Mouse (Mus musculus) urinary bladder, postnatal 14 days (tissue): Measurements from ENCODE around the gene Macrod1.

Source experiments
- DNase-seq: peaks from one replicate; pipeline ENCODE4 v3.0.0; 2021; ENCODE audit warnings: low spot score

Gene Macrod1

DNA sequence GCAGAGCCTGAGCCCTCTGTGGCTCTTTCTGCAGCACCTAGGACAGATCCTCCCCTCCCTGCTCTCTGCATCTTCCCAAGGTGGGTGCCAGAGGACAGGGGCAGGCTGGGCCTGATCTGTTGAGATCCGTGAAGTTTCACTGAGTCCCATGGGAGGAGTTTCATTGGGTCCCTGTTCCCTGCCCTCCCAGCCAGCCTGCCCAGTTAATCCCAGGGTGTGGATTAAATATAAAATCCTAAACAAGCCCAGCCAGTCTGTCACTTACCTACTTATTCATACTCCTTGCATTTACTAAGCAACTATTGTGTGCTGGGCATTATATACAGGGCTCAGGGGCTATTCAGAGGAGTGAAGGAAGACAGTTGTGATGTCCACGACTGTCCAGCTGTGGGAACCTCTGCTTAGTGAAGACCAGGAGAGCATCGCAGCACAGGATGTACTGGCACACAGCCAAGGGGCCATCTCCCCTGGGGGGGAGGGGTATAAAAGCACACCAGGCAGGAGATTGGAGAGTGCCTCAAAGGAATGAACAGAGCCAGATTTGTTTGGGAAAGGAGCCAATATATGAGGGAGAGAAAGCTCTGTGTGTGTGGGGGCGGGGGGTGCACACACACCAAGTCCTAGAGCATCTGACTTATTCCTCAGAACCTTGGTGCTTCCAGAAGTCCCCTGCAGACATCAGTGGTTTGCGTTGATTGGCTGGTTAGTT, 85.8 kb downstream of the Macrod1 start:
- DNase-seq, result no peak

- DNase-seq, result peak; percentile 75
Observed at GRCm38 (mm10) chr19:7143854-7144253, 87.2 kb downstream of the Macrod1 start.

DNA sequence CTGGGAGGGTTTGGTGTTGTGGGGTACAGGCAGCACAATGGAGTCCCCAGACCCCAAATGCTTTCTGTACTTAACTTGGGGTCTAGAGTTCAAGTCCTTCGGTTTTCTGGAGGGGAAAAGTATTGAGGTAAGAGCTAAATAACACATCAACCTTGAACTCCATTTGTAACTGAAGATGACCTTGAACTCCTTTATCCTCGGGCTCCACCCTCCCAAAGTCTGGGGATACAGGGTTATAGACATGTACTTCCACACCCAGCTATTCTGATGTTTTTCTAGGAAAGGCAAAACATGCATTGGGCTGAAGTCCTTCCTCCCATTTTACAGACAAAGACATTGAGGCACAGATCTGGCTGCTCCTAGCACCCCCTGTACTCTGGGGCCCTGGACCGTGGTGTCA, 87.8 kb downstream of the Macrod1 start:
- DNase-seq, result no peak

- DNase-seq, result no peak
Observed at GRCm38 (mm10) chr19:7146376-7146775, 89.8 kb downstream of the Macrod1 start.

DNA sequence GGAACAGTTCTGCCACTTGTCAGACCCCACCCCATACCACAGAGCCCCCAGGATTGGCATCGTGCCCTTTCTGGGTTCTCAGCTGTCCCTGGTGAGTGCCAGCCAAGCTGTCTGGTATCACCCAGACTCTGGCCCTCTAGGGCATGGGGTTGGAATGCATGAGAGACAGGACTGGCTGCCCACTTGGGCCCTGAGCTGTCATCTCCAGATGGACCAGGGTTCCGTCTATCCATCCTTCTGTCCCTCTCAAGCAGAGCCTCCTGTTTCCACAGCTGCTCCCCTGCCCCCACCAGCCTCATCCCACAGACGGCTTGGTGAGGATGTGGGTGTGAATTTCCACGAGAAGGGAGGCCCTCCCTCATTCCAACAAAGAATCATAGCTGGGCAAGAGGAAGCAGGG, 91.5 kb downstream of the Macrod1 start:
- DNase-seq, result no peak

DNA sequence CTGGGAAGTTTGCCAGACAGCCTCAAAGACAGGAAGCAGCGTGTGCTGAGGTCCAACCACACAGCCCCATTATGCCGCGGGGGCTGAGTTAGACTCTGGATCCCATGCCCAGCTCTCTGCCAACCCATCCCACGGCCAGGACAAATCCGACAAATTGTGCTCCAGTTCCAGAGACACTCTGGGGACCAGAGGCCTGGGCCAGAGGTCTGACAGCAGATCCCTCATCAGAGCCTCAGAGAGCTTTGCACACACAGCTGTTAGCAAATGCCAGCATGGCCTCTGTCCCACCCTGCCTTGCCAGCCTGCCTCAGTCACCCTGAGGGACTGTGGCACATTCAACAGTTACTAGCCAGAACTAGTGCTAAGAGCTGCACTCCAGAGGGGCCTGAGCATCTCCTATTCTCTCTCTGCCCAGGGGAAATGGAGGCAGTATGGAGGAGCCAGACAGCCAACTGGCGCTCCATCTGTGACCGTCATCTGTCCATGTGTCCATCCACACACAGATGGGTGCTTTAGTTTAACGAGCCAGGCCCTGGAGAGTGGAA, 92.0 kb downstream of the Macrod1 start:
- no peak for DNase-seq

- DNase-seq, result no peak
Observed at GRCm38 (mm10) chr19:7149158-7149685, 92.6 kb downstream of the Macrod1 start.

DNA sequence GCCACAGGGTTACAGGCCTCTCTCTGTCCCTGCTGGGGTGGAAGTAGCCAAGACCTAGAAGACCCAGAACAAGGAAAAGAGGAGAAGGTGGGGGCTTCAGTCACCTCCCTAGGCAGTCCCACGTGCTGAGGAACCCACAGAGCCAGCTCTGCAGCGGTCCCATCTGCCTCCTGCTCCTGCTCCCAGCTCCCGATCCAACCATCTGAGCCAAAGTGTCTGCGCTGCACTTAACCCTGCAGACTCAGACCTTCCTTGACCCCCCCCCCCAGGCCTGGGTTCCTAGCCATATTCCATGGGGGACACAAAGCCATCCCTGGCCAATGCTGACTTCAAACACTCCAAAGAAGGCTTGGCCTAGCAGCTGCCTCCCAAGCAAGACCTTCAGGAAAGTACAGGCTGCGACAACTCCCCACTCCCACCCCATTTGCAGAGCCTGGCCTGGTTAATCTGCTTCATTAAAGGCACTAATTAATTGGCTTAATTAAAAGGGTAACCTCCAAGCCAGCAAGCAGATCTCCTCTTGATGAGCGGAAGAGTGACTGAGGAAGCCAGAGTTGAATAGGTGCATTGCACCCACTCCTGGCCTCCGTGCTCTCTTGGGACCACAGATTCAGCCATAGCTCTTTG, 94.8 kb downstream of the Macrod1 start:
- DNase-seq, result no peak

GRCm38 (mm10) chr19:7151927-7152653, 95.5 kb downstream of the Macrod1 start:
- DNase-seq, result no peak

GRCm38 (mm10) chr19:7153232-7153631, 96.6 kb downstream of the Macrod1 start:
- no peak for DNase-seq

- DNase-seq, result no peak
Observed at GRCm38 (mm10) chr19:7155196-7155595, 98.6 kb downstream of the Macrod1 start.

DNA sequence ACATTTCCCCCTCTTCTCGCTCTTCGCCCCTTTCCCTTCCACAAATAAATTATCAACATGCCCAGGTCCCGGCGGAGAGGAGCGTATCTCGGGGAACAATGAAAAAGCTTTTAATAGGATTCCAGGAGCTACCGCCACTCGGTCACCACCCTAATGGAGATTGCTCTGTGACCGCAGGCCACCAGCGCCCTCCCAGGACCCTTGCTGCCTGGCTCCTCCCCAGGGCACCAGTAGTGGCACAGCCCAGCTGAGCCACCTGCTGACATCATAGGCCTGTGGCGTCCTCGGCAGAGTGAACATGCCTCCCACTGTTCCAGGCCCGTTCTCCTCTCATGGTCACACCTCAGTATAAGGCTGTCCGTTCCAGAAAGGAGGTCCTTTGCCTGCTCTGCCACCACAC, 101.1 kb downstream of the Macrod1 start:
- no peak for DNase-seq

DNA sequence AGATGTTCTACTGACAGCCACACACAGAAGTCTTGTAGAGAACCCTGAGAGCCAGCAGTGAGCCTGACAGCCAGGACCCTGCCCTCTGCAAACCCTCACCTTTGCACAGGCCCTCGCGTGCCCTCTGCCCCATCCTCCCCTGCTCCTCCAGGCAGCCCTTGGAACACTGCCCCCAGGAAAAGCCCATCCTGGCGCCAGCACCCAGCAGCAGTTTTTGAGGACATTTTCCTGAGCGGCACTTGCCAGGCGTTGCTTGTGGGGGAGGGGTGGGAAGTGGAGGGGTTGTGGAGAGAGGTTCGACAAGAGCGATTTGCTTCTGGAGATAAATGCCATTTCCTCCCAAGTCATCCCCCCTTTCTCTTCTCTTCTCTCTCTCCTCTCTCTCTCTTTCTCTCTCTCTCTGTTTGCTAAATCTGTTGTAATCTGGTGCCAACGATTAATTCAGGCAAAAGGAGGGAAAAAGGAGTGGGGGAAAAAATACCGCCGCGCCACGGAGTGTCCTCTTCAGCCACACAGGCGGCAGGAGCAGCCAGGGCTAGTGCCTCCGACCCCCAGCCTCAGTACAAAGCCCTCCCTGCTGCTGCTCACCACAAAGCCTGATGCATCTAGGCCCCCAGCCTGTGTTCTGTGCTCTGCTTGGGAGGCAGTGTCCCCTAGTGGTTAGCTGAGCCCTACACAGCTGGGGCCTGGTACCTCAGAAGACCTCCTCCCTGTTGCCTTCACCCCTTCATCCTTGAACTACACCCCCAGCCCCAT, 103.7 kb downstream of the Macrod1 start:
- DNase-seq, result no peak

DNA sequence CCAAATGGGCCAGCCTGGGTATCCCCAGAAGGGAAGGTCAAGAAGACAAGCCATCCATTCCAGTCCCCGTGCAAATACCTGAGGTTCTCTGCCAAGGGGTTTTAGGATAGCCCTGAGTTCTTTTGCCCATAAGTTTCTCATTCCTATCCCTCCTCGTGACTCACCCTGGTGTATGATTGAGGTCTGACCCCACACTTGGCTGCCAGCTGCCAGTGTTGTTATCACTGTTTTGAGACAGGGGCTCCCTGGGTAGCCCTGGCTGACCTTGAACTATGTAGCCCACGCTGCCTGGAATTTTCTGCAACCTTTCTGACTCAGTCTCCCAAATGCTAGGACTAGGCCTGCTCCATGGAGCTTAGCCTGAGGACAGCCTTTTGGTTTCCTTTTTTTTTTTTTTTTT, 104.5 kb downstream of the Macrod1 start:
- DNase-seq, result no peak

DNA sequence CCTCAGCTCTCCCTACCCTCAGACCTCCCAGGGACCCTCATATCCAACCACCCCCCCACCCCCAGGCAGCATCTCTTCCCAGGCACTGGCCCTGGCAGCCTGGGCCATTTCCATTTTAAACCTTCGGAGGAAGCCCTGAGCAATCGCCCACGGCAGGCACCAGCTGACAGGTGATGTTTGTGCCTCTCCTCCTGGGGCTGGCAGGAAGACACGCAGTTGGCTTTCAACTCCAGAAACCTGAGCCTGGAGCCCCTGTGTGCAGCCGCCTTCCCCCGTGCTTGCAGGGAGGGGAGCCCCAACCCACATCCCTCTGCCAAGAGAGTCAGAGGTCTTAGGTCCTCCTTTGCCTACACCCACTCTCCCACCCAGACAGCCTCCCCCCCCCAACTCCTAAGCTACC, 107.6 kb downstream of the Macrod1 start:
- no peak for DNase-seq

DNA sequence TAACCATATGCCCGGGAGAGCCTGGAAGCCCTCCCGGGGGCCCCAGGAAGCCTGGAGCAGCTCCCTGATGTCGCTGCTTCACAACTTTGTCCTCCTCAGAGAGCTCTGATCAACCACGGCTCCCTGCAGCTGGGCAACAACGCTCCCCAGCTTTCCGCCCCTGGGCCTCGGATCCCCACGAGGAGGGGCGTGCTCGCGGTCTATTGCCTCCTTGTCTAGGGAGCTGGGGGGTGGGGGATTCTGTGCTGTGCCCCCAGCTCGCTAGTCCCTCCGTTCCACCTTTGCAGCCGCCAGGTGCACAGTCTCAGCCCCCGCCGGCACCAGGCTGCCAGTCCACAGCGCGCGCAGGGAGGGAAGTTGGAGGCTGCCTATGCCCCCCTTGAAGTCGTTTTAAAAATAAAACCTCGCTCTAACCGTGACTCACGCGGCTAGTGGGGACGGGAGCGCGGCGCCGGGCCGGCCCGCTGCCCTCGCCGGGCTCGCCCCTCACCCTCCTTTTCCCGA, 108.3 kb downstream of the Macrod1 start:
- DNase-seq, result no peak

GRCm38 (mm10) chr19:7165509-7166199, 109.0 kb downstream of the Macrod1 start:
- DNase-seq, result no peak

DNA sequence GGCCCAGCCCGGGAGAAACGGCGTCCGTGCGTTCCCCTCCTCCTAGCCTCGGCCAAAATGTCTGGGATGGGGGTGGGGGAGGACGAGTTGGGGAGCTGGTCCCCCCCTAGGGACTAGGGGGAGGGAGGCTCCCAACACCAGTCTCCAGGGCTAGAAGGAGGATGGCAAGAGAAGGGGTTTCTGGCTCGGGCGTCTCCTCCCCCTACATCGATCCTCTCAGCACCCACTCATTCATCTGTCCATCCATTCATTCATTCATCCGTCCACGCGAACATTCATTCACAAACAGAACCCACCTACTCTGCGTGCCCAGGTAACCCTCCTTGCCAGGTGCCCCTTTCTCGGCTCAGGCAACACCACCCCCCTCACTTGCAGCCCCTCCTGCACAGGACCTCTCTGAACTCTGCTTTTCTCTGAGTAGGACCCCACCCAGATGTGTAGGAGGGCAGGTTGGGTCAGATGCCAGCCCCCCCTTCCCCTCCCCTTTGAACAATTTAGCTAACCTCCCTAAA, 109.6 kb downstream of the Macrod1 start:
- no peak for DNase-seq

GRCm38 (mm10) chr19:7166767-7167166, 110.2 kb downstream of the Macrod1 start:
- DNase-seq, result no peak

- DNase-seq, result no peak
Observed at GRCm38 (mm10) chr19:7168423-7168822, 111.8 kb downstream of the Macrod1 start.

GRCm38 (mm10) chr19:7170916-7171315, 114.3 kb downstream of the Macrod1 start:
- no peak for DNase-seq
